Mouse (Mus musculus): ENCODE measurements around the gene Cdc34b. TPM values are rescaled to one million over a fixed set of nuclear protein-coding genes. Genes with fewer than 3 reads are reported as not detected.

The Cdc34b gene
- total and polyA plus RNA-seq, 3 experiments = 0.19 to 0.29 TPM; not detected in 1

- Histone ChIP-seq H3K9ac (ENCODE audit: control insufficient read depth, low read depth, low read length, poor library complexity, severe bottlenecking) (no peak overlapping the region), H3K27me3 (ENCODE audit: control insufficient read depth in 1 of 2, insufficient read depth in 2 of 2, low read length in 2 of 2) (peaks cover 14 to 26% of the 10 kb centered on the region in 2 experiments), H3K9me3 (replicated peaks; ENCODE audit: insufficient read depth, low read length) (no peaks in the 10 kb centered on the region), H3K79me2 (ENCODE audit: control insufficient read depth, insufficient read depth, low read length, poor library complexity) (no peaks in the 10 kb centered on the region), H3K36me3 (ENCODE audit: control insufficient read depth in 1 of 2, insufficient read depth in 2 of 2, low read length in 2 of 2) (no peaks in the 10 kb centered on the region), H3K4me1 (ENCODE audit: control insufficient read depth in 1 of 2, insufficient read depth in 2 of 2, low read length in 2 of 2) (no peaks in the 10 kb centered on the region), H3K4me3 (ENCODE audit: control insufficient read depth in 1 of 2, insufficient read depth in 1 of 2, low read depth in 2 of 2, low read length in 2 of 2) (no peak overlapping the region), H3K27ac (ENCODE audit: control insufficient read depth, low read depth, low read length) (no peak overlapping the region)
- no peak for TF ChIP-seq RAD21 (IDR thresholded peaks at IDR 0.05; ENCODE audit: low read depth, low read length)
- no peak for DNase-seq (ENCODE audit: low read depth, low spot score)
Observed at GRCm38 (mm10) chr11:94719216-94719615, 22.4 kb upstream of the Cdc34b start.

- no peak for DNase-seq (ENCODE audit: low read depth, low spot score)
- no peaks in the 10 kb centered on the region for H3K4me1 ChIP-seq (ENCODE audit: control insufficient read depth in 1 of 2, insufficient read depth in 2 of 2, low read length in 2 of 2)
- H3K79me2 ChIP-seq (ENCODE audit: control insufficient read depth, insufficient read depth, low read length, poor library complexity) = no peaks in the 10 kb centered on the region
- no peak overlapping the region for H3K9ac ChIP-seq (ENCODE audit: control insufficient read depth, low read depth, low read length, poor library complexity, severe bottlenecking)
- H3K4me3 ChIP-seq (ENCODE audit: control insufficient read depth in 1 of 2, insufficient read depth in 1 of 2, low read depth in 2 of 2, low read length in 2 of 2) = no peak overlapping the region
- no peaks in the 10 kb centered on the region for H3K9me3 ChIP-seq (replicated peaks; ENCODE audit: insufficient read depth, low read length)
- no peak overlapping the region for H3K27ac ChIP-seq (ENCODE audit: control insufficient read depth, low read depth, low read length)
- peaks cover 11% of the 10 kb centered on the region in 2 experiments for H3K27me3 ChIP-seq (ENCODE audit: control insufficient read depth in 1 of 2, insufficient read depth in 2 of 2, low read length in 2 of 2)
- no peak for TF ChIP-seq GABPA (IDR thresholded peaks at IDR 0.05; ENCODE audit: low read depth, low read length)
- TF ChIP-seq SIN3A (IDR thresholded peaks at IDR 0.05; ENCODE audit: low read length) = no peak
- no peak for TF ChIP-seq UBTF (IDR thresholded peaks at IDR 0.05; ENCODE audit: borderline replicate concordance, insufficient read depth, low read depth, low read length)
- no peak for TF ChIP-seq RCOR1 (IDR thresholded peaks at IDR 0.05; ENCODE audit: low read depth, low read length)
- TF ChIP-seq NELFE (IDR thresholded peaks at IDR 0.05; ENCODE audit: low read depth, low read length) = no peak
- no peak for TF ChIP-seq SMC3 (IDR thresholded peaks at IDR 0.05; ENCODE audit: low read depth, low read length)
- TF ChIP-seq POLR2A (IDR thresholded peaks at IDR 0.05; ENCODE audit: control insufficient read depth in 1 of 2, insufficient read depth in 1 of 2, low read depth in 1 of 2, low read length in 2 of 2, poor library complexity in 1 of 2) = no peak
- no peak for TF ChIP-seq MXI1 (IDR thresholded peaks at IDR 0.05; ENCODE audit: low read depth, low read length)
- no peaks in the 10 kb centered on the region for H3K36me3 ChIP-seq (ENCODE audit: control insufficient read depth in 1 of 2, insufficient read depth in 2 of 2, low read length in 2 of 2)
Observed at GRCm38 (mm10) chr11:94727306-94727705, 14.3 kb upstream of the Cdc34b start.

- Histone ChIP-seq H3K36me3 (ENCODE audit: control insufficient read depth in 1 of 2, insufficient read depth in 2 of 2, low read length in 2 of 2) (no peaks in the 10 kb centered on the region), H3K9me3 (replicated peaks; ENCODE audit: insufficient read depth, low read length) (no peaks in the 10 kb centered on the region), H3K79me2 (ENCODE audit: control insufficient read depth, insufficient read depth, low read length, poor library complexity) (no peaks in the 10 kb centered on the region), H3K9ac (ENCODE audit: control insufficient read depth, low read depth, low read length, poor library complexity, severe bottlenecking) (no peak overlapping the region), H3K4me1 (ENCODE audit: control insufficient read depth in 1 of 2, insufficient read depth in 2 of 2, low read length in 2 of 2) (no peaks in the 10 kb centered on the region), H3K4me3 (ENCODE audit: control insufficient read depth in 1 of 2, insufficient read depth in 1 of 2, low read depth in 2 of 2, low read length in 2 of 2) (no peak overlapping the region), H3K27ac (ENCODE audit: control insufficient read depth, low read depth, low read length) (no peak overlapping the region), H3K27me3 (ENCODE audit: control insufficient read depth in 1 of 2, insufficient read depth in 2 of 2, low read length in 2 of 2) (peaks cover 4 to 7% of the 10 kb centered on the region in 2 experiments)
- no peak for DNase-seq (ENCODE audit: low read depth, low spot score)
- TF ChIP-seq USF1 (IDR thresholded peaks at IDR 0.05; ENCODE audit: low read depth, low read length) (peak; percentile 64), E2F4 (IDR thresholded peaks at IDR 0.05; ENCODE audit: borderline replicate concordance, low read depth, low read length) (no peak)
Observed at GRCm38 (mm10) chr11:94728545-94728944, 13.0 kb upstream of the Cdc34b start.

All from MEL (cell line).